Mouse (Mus musculus): ENCODE data around the gene Dlg1.

Dlg1 gene

GRCm38 (mm10) chr16:31905891-31906825 is 242.9 kb downstream of the Dlg1 start:
- ATAC-seq (ENCODE audit: low TSS enrichment) = peak; percentile 25; the same call in 1 of the 2 replicates

GRCm38 (mm10) chr16:31906896-31907295 is 243.7 kb downstream of the Dlg1 start:
- ATAC-seq (ENCODE audit: low TSS enrichment) = no peak

DNA sequence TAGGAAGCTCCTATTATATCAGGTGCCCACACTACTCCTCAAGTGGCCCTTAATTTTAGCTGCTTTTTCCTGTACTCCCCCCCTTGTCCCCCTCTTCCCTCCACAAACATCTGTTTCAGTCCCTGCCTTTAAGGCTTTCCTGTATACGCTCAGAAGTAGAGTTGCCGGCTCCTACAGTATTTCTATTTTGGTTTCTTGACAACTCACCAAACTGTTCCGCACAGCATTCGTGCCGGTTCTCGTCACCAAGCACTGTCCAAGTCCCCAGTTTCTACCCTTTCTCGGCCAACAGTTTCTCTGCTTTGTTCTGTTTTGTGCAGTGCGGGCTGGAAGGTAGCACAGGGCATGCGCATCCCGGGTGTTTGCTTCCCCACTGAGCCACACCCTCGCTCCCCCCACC is 245.7 kb downstream of the Dlg1 start:
- peak; percentile 77 for ATAC-seq (ENCODE audit: low TSS enrichment)

DNA sequence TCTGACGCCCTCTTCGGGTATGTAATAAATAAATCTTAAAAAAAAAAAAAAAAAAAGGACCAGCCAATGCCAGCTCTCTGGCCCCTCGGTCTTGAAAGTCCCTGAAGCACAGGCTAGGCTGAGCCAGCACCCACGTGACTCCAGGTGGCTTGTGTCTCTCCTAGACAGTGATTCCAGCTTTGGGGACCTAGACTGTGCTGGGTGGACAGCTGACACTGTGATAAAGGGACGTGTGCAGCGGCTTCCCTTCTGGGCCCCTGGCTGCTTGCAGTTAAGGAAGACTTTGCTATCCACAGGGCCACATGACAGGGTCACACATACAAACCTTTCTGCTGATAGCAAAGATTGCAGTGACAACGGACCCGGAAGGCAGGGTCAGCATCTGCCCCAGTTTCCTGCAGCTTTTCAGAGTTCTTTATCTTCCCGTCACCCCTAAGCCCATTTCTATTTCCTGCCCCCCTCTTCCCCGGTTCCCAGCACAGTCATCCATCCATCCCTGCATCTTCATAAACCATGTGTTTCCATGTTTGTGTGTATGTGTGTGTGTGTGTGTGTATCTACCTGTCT is 247.1 kb downstream of the Dlg1 start:
- no peak for ATAC-seq (ENCODE audit: low TSS enrichment)

- ATAC-seq (ENCODE audit: low TSS enrichment) = no peak
Observed at GRCm38 (mm10) chr16:31917776-31918175, 254.5 kb downstream of the Dlg1 start.

GRCm38 (mm10) chr16:31918248-31918724 is 255.0 kb downstream of the Dlg1 start:
- peak; percentile 92 for ATAC-seq (ENCODE audit: low TSS enrichment)

DNA sequence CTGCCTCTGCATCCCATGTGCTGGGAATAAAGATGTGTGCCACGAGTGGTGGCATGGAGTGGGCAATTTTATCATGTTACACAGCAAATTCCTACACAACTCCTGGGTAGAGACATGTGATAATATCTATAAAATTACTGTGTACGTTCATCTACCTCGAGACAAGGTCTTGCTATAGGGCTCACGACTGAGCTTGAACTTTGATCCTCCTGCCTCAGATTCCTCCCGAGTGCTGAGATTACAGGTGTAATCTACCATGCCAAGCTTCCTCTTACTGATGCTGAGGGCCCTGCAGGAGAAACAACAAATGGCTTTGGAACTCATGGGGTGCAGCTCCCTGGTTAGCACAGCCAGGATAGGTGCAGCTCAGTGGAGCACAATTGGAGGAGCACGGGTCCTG is 261.1 kb downstream of the Dlg1 start:
- no peak for ATAC-seq (ENCODE audit: low TSS enrichment)
